Mouse (Mus musculus): ENCODE data around the gene Smyd2.
A peak's percentile ranks its signal among the peaks of the same experiment; 100 is the strongest.

The Smyd2 gene

GRCm38 (mm10) chr1:189916422-189917125, 5.6 kb downstream of the Smyd2 start:
- DNase-seq = no peak

GRCm38 (mm10) chr1:189913093-189913760, 8.9 kb downstream of the Smyd2 start:
- DNase-seq = no peak

GRCm38 (mm10) chr1:189910685-189911345, 11.3 kb downstream of the Smyd2 start:
- DNase-seq = no peak

GRCm38 (mm10) chr1:189903169-189903568, 19.0 kb downstream of the Smyd2 start:
- DNase-seq = no peak

- DNase-seq = no peak
These were observed 19.8 kb downstream of the Smyd2 start for GRCm38 (mm10) chr1:189902413-189902812.

GRCm38 (mm10) chr1:189899526-189899925, 22.6 kb downstream of the Smyd2 start:
- no peak for DNase-seq

- DNase-seq = no peak
These were observed 23.5 kb downstream of the Smyd2 start for GRCm38 (mm10) chr1:189898708-189899107.

GRCm38 (mm10) chr1:189897861-189898260, 24.3 kb downstream of the Smyd2 start:
- DNase-seq = no peak

- no peak for DNase-seq
These were observed 28.0 kb downstream of the Smyd2 start for GRCm38 (mm10) chr1:189894191-189894590.

- no peak for DNase-seq
These were observed 33.4 kb downstream of the Smyd2 start for GRCm38 (mm10) chr1:189888749-189889148.

GRCm38 (mm10) chr1:189887518-189887917, 34.6 kb downstream of the Smyd2 start:
- DNase-seq = no peak

GRCm38 (mm10) chr1:189885975-189886374, 36.2 kb downstream of the Smyd2 start:
- DNase-seq = no peak

GRCm38 (mm10) chr1:189884951-189885350, 37.2 kb downstream of the Smyd2 start:
- DNase-seq = no peak

- peak in 1 of 2 experiments; percentile 30 for DNase-seq
These were observed 38.5 kb downstream of the Smyd2 start for GRCm38 (mm10) chr1:189883531-189884170.

- DNase-seq = peak; percentile 37 to 55
These were observed 39.3 kb downstream of the Smyd2 start for GRCm38 (mm10) chr1:189882886-189883285.

- no peak for DNase-seq
These were observed 41.4 kb downstream of the Smyd2 start for GRCm38 (mm10) chr1:189880745-189881144.

GRCm38 (mm10) chr1:189879965-189880364, 42.2 kb downstream of the Smyd2 start:
- DNase-seq = no peak

GRCm38 (mm10) chr1:189879212-189879611, 43.0 kb downstream of the Smyd2 start:
- no peak for DNase-seq

- no peak for DNase-seq
These were observed 46.0 kb downstream of the Smyd2 start for GRCm38 (mm10) chr1:189876162-189876561.

- no peak for DNase-seq
These were observed 46.7 kb downstream of the Smyd2 start for GRCm38 (mm10) chr1:189875439-189875861.

- DNase-seq = no peak
These were observed 48.6 kb downstream of the Smyd2 start for GRCm38 (mm10) chr1:189873591-189873990.

GRCm38 (mm10) chr1:189872050-189872449, 50.1 kb downstream of the Smyd2 start:
- DNase-seq = no peak

GRCm38 (mm10) chr1:189871625-189872024, 50.5 kb downstream of the Smyd2 start:
- DNase-seq = no peak

Data from thymus, adult 18-20 months (tissue).